Mouse (Mus musculus) cerebellum, adult 2 months (tissue): ENCODE data around the gene Xylb.

Experiments
- CTCF ChIP-seq: fragments of 200-500 bp; IDR thresholded peaks from 2 replicates; pipeline ENCODE4 v1.5.1; 2011; ENCODE audit warnings: low read depth, mild to moderate bottlenecking, control low read depth, low read length, moderate library complexity, borderline replicate concordance; ENCODE audit not compliant: insufficient read depth
- POLR2A ChIP-seq: fragments of 200-500 bp; IDR thresholded peaks from 2 replicates; pipeline ENCODE4 v1.6.1; 2011; ENCODE audit warnings: low read length, control low read depth, borderline replicate concordance; ENCODE audit not compliant: insufficient read depth

GRCm38 (mm10) chr9:119334324-119334723, 22.9 kb upstream of the Xylb start:
- TF ChIP-seq CTCF, result no peak
- no peak for TF ChIP-seq POLR2A
